Mouse (Mus musculus) fat pad, adult 2 months (tissue): ENCODE data around the gene Crisp3.
"Not testable (repeated sequence)": the region's sequence is repeated elsewhere in the genome, so short reads cannot be mapped to it uniquely, and the experiment has no call there.

Experiments
- DNase-seq: peaks from one replicate; pipeline ENCODE4 v3.0.0-alpha.2; 2011; ENCODE audit warnings: low read depth, low spot score; ENCODE audit errors: extremely low read depth

The Crisp3 gene

GRCm38 (mm10) chr17:40242135-40242534, at the start of gene Crisp3:
Crisp3 (minus strand) TSS chr17:40242288.
- DNase-seq, result no peak

- DNase-seq, result no peak
Measured at GRCm38 (mm10) chr17:40285435-40285834, 43.3 kb upstream of the Crisp3 start.

GRCm38 (mm10) chr17:40275519-40275918, 33.4 kb upstream of the Crisp3 start:
- no peak for DNase-seq

- DNase-seq, result no peak
Measured at GRCm38 (mm10) chr17:40274906-40275470, 32.9 kb upstream of the Crisp3 start.

GRCm38 (mm10) chr17:40252487-40252886, 10.4 kb upstream of the Crisp3 start:
- no peak for DNase-seq

- DNase-seq, result no peak
Measured at GRCm38 (mm10) chr17:40208540-40208939, 33.5 kb downstream of the Crisp3 start, which contains the start of gene Pgk2. Pgk2 (minus strand) TSS chr17:40208640.

GRCm38 (mm10) chr17:40201803-40202202, 40.3 kb downstream of the Crisp3 start:
- not testable (repeated sequence) for DNase-seq

GRCm38 (mm10) chr17:40190192-40190591, 51.9 kb downstream of the Crisp3 start:
- DNase-seq, result not testable (repeated sequence)
